Mouse (Mus musculus) midbrain, embryonic 12.5 days (tissue): ENCODE measurements at regions not wholly inside any gene's neighbourhood (a gene's known extent, or its start where the extent isn't known, plus 50 kb on each side); places are given as distances from the start of the nearest gene placed in this dataset.
"Not testable (repeated sequence)": the region's sequence is repeated elsewhere in the genome, so short reads cannot be mapped to it uniquely, and the experiment has no call there.

ENCODE experiments used
- ATAC-seq: fragments of 200-750 bp; cut with Nextera tagmentation; 2 replicates; pipeline ENCODE4 v1.8.0; 2017; ENCODE audit warnings: low read depth, moderate TSS enrichment, moderate library complexity; ENCODE audit not compliant: low FRiP score
- H3K27ac ChIP-seq: fragments of 300-500 bp; sonication (generic); replicated peaks from 2 replicates; pipeline ENCODE4 v1.5.1; 2016; ENCODE audit warnings: mild to moderate bottlenecking
- H3K27me3 ChIP-seq: fragments of 300-500 bp; sonication (generic); 2 replicates; pipeline ENCODE4 v1.6.1; 2016; ENCODE audit warnings: mild to moderate bottlenecking
- H3K36me3 ChIP-seq: fragments of 300-500 bp; sonication (generic); 2 replicates; pipeline ENCODE4 v1.6.1; 2016
- H3K4me1 ChIP-seq: fragments of 300-500 bp; sonication (generic); 2 replicates; pipeline ENCODE4 v1.6.1; 2016
- H3K4me2 ChIP-seq: fragments of 300-500 bp; sonication (generic); replicated peaks from 2 replicates; pipeline ENCODE4 v1.6.1; 2016; ENCODE audit warnings: mild to moderate bottlenecking, moderate library complexity
- H3K4me3 ChIP-seq: fragments of 300-500 bp; sonication (generic); 2 replicates; pipeline ENCODE4 v1.5.1; 2016; ENCODE audit warnings: mild to moderate bottlenecking
- H3K9ac ChIP-seq: fragments of 300-500 bp; sonication (generic); replicated peaks from 2 replicates; pipeline ENCODE4 v1.6.1; 2016; ENCODE audit warnings: mild to moderate bottlenecking, moderate library complexity
- H3K9me3 ChIP-seq: fragments of 300-500 bp; sonication (generic); 2 replicates; pipeline ENCODE4 v1.6.1; 2016; ENCODE audit warnings: mild to moderate bottlenecking
- WGBS: fragments of 180-500 bp; shearing (Covaris S2); methylation state at CpG from one replicate; pipeline ENCODE4 v1.1.7; 2016; 5-methylcytosine and 5-hydroxymethylcytosine counted together

DNA sequence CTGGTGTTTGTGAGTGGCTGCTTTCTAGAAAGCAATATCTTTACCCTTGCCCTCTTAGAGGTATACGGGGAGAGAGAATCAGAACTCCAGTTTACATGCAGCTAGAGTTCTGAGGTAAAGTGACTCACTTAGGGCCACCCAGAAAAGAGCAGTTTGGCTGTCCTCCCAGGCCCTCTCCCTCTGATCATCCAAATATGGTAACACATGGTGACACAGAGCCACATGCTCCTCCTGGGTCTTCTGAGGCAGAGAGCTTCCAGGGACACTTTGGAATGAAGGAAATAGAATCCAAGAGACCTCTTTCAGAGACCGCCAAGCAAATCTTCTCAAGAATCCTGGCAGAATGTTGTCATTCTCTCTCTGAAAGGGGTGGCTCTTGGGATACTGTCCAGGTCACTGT lies 1338.7 kb upstream of the A1bg start:
- Histone ChIP-seq H3K27me3 (no peaks in the 10 kb centered on the region), H3K4me1 (peaks cover 7% of the 10 kb centered on the region), H3K36me3 (no peaks in the 10 kb centered on the region), H3K27ac (no peak overlapping the region), H3K4me2 (no peak overlapping the region), H3K9ac (no peak overlapping the region), H3K4me3 (no peak overlapping the region), H3K9me3 (no peaks in the 10 kb centered on the region)
- 92% methylated on average over 2 of the region's 2 CpGs for WGBS
- no peak for ATAC-seq

DNA sequence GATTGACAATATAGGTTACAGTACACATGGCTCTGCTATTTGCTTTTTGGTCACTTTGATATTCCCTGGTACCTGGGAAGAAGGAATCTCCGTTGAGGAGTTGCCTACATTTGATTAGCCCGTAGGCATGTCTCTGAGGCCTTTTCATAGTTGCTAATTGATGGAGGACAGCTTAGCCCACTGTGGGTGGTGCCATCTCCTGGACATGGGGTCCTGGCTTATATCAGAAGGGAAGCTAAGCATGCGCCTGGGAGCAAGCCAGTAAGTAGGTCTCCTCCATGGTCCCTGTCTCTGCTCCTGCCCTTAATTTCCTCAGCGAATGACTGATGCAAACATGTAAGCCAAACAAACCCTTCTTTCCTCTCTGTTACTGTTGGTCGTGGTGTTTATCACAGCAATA lies 1335.8 kb upstream of the A1bg start:
- no peak overlapping the region for H3K4me2 ChIP-seq
- ATAC-seq = no peak
- H3K4me3 ChIP-seq = no peak overlapping the region
- no peaks in the 10 kb centered on the region for H3K9me3 ChIP-seq
- no peaks in the 10 kb centered on the region for H3K36me3 ChIP-seq
- H3K27me3 ChIP-seq = no peaks in the 10 kb centered on the region
- H3K27ac ChIP-seq = no peak overlapping the region
- 81% methylated on average over 5 of the region's 5 CpGs for WGBS
- no peak overlapping the region for H3K9ac ChIP-seq
- peaks cover 7% of the 10 kb centered on the region for H3K4me1 ChIP-seq

DNA sequence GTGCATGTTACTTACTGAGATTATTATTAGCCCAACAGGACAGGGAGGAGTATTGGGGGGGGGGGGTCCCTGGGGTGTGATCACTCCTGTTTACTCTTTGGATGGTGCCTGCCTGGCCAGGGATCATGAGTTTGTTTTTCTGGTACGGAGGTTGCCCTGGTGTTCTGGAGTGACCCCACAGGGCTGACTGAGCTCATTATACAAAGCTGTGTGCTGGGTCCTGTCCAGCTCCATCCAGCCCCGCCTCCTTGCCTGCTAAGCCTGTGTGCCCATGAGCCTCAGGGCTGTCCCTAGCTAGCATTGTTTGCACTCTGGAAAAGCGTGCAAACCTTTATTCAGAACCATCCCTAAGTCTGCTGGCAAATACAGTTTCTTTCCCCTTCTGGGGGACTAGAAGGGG lies 1335.1 kb upstream of the A1bg start:
- Histone ChIP-seq H3K9ac (no peak overlapping the region), H3K27me3 (no peaks in the 10 kb centered on the region), H3K9me3 (no peaks in the 10 kb centered on the region), H3K36me3 (no peaks in the 10 kb centered on the region), H3K4me1 (peaks cover 7% of the 10 kb centered on the region), H3K4me3 (no peak overlapping the region), H3K27ac (no peak overlapping the region), H3K4me2 (no peak overlapping the region)
- ATAC-seq = peak; percentile 95
- 10% methylated on average over 3 of the region's 3 CpGs for WGBS

DNA sequence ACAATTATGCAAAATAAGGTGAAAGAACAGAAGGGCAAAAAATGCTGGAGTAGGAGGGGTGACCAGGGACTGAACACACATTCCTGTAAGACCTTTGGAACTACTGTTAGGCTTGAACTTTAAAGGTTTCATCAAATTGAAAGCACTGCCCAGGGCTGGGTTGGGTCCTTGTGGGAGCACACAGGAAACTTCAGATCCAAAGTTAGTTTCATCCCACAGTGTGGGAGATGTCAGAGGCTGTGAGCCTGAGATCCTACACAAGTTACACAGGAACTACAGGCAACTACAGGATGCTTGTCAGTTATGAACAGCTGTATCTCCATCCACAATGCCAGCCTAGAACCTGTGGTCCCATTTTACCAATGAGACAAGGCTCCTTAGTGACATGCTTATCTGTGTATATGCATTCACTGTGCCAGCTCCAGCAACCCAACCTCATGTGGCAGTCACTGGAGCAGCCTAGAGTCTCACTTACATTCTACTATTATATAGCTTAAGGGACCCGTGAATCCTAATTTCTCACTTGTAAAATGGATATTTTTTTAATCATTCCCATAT lies 1334.4 kb upstream of the A1bg start:
- H3K36me3 ChIP-seq = no peaks in the 10 kb centered on the region
- no peak overlapping the region for H3K4me2 ChIP-seq

DNA sequence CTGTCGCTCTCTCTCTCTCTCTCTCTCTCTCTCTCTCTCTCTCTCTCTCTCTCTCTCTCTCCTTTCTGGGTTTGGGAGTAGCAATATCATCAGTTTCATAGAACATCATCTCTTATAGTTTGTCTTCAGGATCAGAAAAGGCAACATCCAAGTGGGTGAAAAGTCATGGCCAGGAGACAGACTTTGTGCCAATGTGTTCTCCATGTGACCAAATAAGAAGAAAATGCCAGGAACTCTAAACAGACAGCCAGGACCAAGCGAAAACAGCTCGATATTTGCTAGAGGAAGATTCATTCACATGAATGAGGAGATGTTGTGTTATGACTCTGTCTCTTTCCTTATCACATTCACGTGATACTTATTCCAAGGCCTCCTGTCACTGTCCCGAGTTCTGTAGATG lies 1332.8 kb upstream of the A1bg start:
- no peak for ATAC-seq
- H3K9ac ChIP-seq = no peak overlapping the region
- no peaks in the 10 kb centered on the region for H3K27me3 ChIP-seq
- no peaks in the 10 kb centered on the region for H3K9me3 ChIP-seq
- no peak overlapping the region for H3K27ac ChIP-seq
- no peaks in the 10 kb centered on the region for H3K36me3 ChIP-seq
- H3K4me3 ChIP-seq = no peak overlapping the region
- 86% methylated on average over 5 of the region's 5 CpGs for WGBS
- H3K4me2 ChIP-seq = no peak overlapping the region
- peaks cover 7% of the 10 kb centered on the region for H3K4me1 ChIP-seq

More for the DNA sequence above, 1334.4 kb upstream of the A1bg start:
- 78% methylated on average over 1 of the region's 1 CpGs for WGBS
- Histone ChIP-seq H3K4me1 (peaks cover 7% of the 10 kb centered on the region), H3K4me3 (no peak overlapping the region), H3K27me3 (no peaks in the 10 kb centered on the region), H3K27ac (no peak overlapping the region), H3K9ac (no peak overlapping the region), H3K9me3 (no peaks in the 10 kb centered on the region)
- ATAC-seq = 0 out of 2 replicates have a peak, but pooled peaks have one; percentile 3

DNA sequence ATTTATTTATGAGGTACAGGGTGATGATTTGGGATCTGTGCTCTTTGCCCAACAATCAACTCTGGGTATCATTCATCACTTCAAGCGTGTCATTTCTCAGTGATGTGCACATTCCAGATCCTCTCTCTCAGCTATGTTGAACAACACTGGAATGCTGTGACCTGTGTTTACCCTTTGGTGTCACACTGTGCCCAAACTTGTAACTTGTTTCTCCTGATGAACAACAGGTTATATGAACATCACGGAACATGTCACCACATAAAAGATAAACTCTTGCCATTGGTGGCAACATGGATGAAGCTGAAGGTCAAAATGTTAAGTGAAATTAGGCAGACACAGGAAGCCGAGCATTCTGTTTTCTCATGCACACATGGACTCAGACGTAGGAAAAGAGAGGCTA lies 1330.9 kb upstream of the A1bg start:
- WGBS = 92% methylated on average over 4 of the region's 4 CpGs
- Histone ChIP-seq H3K9me3 (no peaks in the 10 kb centered on the region), H3K4me2 (no peak overlapping the region), H3K36me3 (no peaks in the 10 kb centered on the region), H3K27me3 (no peaks in the 10 kb centered on the region), H3K4me1 (peaks cover 11% of the 10 kb centered on the region), H3K4me3 (no peak overlapping the region), H3K27ac (no peak overlapping the region), H3K9ac (no peak overlapping the region)
- no peak for ATAC-seq

DNA sequence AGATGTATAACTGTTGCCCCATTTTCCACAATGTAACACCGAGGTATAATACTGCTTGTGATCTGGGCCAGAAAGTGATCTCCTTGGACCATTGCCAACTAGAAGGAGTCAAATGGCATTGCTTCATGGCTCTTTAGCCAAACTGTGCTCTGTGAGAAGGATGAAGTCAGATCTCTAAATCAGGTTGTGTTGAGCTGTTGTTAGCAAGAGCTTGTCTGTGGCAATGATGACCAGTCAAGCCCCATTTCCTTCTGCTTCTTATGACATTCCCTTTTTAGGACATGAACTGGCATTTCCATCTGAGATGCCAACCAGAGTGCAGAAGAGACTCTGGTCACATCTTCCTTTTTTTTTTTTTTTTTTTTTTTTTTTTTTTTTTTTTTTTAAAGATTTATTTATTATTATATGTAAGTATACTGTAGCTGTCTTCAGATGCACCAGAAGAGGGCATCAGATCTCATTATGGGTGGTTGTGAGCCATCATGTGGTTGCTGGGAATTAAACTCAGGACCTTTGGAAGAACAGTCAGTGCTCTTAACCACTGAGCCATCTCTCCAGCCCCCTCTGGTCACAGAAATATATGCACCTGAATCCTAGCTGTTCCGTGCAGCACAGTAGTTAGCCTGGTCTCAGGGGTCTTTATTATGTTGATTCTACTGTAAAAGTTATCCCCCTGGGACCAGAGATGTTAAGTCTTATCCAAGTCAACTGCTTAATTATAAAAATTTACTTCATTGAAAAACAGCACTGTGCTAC lies 1329.4 kb upstream of the A1bg start:
- WGBS = 91% methylated on average over 2 of the region's 2 CpGs
- H3K27me3 ChIP-seq, H3K9me3 ChIP-seq, H3K27ac ChIP-seq, H3K4me3 ChIP-seq, ATAC-seq, H3K36me3 ChIP-seq, H3K4me1 ChIP-seq, H3K4me2 ChIP-seq, H3K9ac ChIP-seq: not testable (repeated sequence)

DNA sequence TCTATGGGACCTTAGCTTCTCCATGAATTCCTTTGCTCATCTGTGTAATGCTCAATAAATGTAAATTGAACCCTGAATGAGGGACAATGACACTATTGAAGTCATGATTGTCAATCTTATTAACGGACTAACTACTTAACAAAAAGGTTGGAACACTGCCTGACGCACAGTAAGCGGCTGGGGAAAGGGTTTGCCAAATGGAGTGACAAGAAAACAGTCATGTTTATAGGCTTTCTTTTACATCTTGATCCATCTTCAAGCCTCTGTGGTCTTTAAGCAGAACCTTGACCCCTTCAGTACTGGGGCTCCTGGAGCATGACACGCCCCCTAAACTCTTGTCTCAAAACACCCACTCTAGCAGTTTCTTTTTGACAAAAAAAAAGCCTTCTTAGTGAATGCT lies 1326.6 kb upstream of the A1bg start:
- Histone ChIP-seq H3K27me3 (no peaks in the 10 kb centered on the region), H3K9me3 (no peaks in the 10 kb centered on the region), H3K36me3 (no peaks in the 10 kb centered on the region), H3K27ac (no peak overlapping the region), H3K4me2 (no peak overlapping the region), H3K9ac (no peak overlapping the region), H3K4me3 (no peak overlapping the region), H3K4me1 (0 out of 2 replicates have a peak, but pooled peaks cover 4% of the 10 kb centered on the region)
- ATAC-seq = no peak
- WGBS = 64% methylated on average over 4 of the region's 4 CpGs

DNA sequence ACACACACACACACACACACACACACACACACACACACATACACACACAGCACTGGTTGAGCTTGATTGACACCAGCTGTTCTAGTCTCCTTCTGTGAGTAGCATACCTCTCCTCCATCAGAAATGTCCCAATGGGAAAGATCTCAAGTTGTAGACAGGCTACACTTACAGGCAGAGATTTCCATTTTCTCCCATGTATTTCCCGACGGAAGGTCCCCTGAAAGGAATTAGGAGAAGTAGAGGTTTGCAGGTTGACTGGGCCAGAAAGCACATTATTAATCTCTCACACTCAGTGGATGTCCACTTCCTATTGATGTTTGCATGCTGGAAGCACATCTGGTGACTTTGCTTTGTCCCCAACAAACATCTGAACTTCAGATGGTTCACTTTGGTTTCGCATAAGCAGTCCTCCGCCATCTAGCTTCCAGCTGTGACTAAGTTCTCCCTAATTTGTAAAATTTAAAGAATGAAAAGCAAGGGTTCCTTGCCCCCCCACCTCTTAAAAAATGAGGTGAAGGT lies 1323.8 kb upstream of the A1bg start:
- WGBS = 87% methylated on average over 4 of the region's 4 CpGs
- Histone ChIP-seq H3K9me3 (no peaks in the 10 kb centered on the region), H3K36me3 (no peaks in the 10 kb centered on the region), H3K4me3 (no peak overlapping the region), H3K27ac (no peak overlapping the region), H3K27me3 (no peaks in the 10 kb centered on the region), H3K4me2 (no peak overlapping the region), H3K9ac (no peak overlapping the region), H3K4me1 (0 out of 2 replicates have a peak, but pooled peaks cover 4% of the 10 kb centered on the region)
- no peak for ATAC-seq

DNA sequence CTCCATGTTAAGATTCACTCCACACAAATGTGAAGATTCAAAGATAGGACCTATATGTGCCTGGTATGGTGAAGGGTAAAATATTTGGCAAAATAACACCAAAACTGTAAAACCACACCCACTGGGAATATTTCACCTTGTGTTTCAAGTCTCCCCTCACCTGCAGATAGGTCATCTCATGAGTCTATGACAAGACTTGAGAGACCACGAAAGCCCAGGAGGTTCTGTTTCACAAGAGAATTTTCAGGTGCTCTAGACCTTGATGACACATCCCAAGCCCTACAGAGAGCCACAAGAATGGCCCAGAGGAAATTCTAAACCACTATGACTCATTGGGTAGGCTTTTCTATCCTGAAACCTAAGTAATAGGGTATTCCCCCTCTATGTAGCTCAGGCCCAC lies 1322.4 kb upstream of the A1bg start:
- H3K27me3 ChIP-seq = no peaks in the 10 kb centered on the region
- 0 out of 2 replicates have a peak, but pooled peaks cover 4% of the 10 kb centered on the region for H3K4me1 ChIP-seq
- 66% methylated on average over 1 of the region's 1 CpGs for WGBS
- H3K4me2 ChIP-seq = no peak overlapping the region
- no peak overlapping the region for H3K9ac ChIP-seq
- H3K27ac ChIP-seq = no peak overlapping the region
- H3K9me3 ChIP-seq = no peaks in the 10 kb centered on the region
- H3K4me3 ChIP-seq = no peak overlapping the region
- H3K36me3 ChIP-seq = no peaks in the 10 kb centered on the region
- ATAC-seq = no peak

DNA sequence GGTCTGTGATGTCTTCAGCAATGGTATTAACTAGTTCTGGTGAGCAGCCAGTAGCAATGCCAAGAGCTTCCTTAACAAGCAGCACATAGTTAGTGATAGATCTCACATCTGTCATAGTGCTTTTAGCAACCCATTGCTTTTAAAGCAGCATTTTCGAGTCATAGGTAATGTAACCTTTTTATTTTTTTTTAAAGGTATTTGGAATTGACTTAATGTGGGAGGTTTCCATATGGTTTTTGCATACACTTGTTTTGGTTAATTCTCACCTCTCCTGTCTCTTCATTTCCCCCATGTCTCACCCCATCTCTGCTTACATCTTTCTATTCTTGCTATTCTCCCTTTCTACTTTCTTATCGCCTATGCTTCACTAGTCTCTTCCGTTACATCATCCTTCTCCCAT lies 1322.0 kb upstream of the A1bg start:
- no peaks in the 10 kb centered on the region for H3K27me3 ChIP-seq
- H3K27ac ChIP-seq = no peak overlapping the region
- H3K9ac ChIP-seq = no peak overlapping the region
- no peak overlapping the region for H3K4me3 ChIP-seq
- WGBS = 92% methylated on average over 3 of the region's 3 CpGs
- H3K9me3 ChIP-seq = no peaks in the 10 kb centered on the region
- ATAC-seq = no peak
- H3K36me3 ChIP-seq = no peaks in the 10 kb centered on the region
- H3K4me1 ChIP-seq = 0 out of 2 replicates have a peak, but pooled peaks cover 4% of the 10 kb centered on the region
- no peak overlapping the region for H3K4me2 ChIP-seq

DNA sequence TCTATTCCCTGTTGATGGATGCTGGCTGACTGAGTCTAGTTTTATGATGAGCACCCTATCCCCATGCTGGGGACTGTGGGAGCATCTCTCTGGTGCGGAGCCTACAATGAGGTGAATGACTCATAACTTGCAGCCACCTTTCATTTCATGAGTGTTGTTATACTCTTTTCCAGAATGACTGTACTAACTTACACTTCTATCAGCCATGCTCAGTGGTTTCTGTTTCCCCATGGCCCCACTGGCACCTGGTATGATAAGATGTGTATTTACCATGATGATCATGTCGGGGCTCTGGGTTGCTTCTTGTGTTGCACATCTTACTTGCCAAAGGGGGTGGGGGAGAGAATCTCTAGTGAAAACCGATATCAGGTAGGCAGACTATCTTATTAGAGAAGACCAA lies 1317.2 kb upstream of the A1bg start:
- no peak for ATAC-seq
- Histone ChIP-seq H3K9me3 (no peaks in the 10 kb centered on the region), H3K27ac (no peak overlapping the region), H3K4me1 (no peaks in the 10 kb centered on the region), H3K4me2 (no peak overlapping the region), H3K36me3 (no peaks in the 10 kb centered on the region), H3K9ac (no peak overlapping the region), H3K4me3 (no peak overlapping the region), H3K27me3 (no peaks in the 10 kb centered on the region)
- 97% methylated on average over 3 of the region's 3 CpGs for WGBS
